Mouse (Mus musculus) embryonic facial prominence, embryonic 14.5 days (tissue): ENCODE measurements at regions not wholly inside any gene's neighbourhood (a gene's known extent, or its start where the extent isn't known, plus 50 kb on each side); places are given as distances from the start of the nearest gene placed in this dataset.

Experiments used
- ATAC-seq: fragments of 200-750 bp; cut with Nextera tagmentation; 2 replicates; pipeline ENCODE4 v1.8.0; 2017; ENCODE audit warnings: low read depth, moderate number of reproducible peaks, moderate TSS enrichment
- DNase-seq: peaks from one replicate; pipeline ENCODE4 v3.0.0-alpha.2; 2015; ENCODE audit warnings: low spot score
- H3K27ac ChIP-seq: fragments of 300-500 bp; sonication (generic); replicated peaks from 2 replicates; pipeline ENCODE4 v1.5.1; 2014; ENCODE audit warnings: low read depth, mild to moderate bottlenecking, low read length, moderate library complexity
- H3K27me3 ChIP-seq: fragments of 300-500 bp; sonication (generic); replicated peaks from 2 replicates; pipeline ENCODE4 v1.6.1; 2014; ENCODE audit warnings: low read length; ENCODE audit not compliant: control insufficient read depth, insufficient read depth
- H3K36me3 ChIP-seq: fragments of 300-500 bp; sonication (generic); 2 replicates; pipeline ENCODE4 v1.6.1; 2014; ENCODE audit warnings: low read length, mixed read lengths; ENCODE audit not compliant: control insufficient read depth, insufficient read depth
- H3K4me1 ChIP-seq: fragments of 300-500 bp; sonication (generic); 2 replicates; pipeline ENCODE4 v1.6.1; 2014; ENCODE audit warnings: antibody characterized with exemption, low read length; ENCODE audit not compliant: control insufficient read depth, insufficient read depth
- H3K4me2 ChIP-seq: fragments of 300-500 bp; sonication (generic); 2 replicates; pipeline ENCODE4 v1.6.1; 2014; ENCODE audit warnings: low read depth, mild to moderate bottlenecking, low read length, moderate library complexity, mixed read lengths
- H3K4me3 ChIP-seq: fragments of 300-500 bp; sonication (generic); 2 replicates; pipeline ENCODE4 v1.5.1; 2014; ENCODE audit warnings: low read depth, mild to moderate bottlenecking, low read length
- H3K9ac ChIP-seq: fragments of 300-500 bp; sonication (generic); 2 replicates; pipeline ENCODE4 v1.6.1; 2014; ENCODE audit warnings: low read depth, mild to moderate bottlenecking, low read length, moderate library complexity, mixed read lengths
- H3K9me3 ChIP-seq: fragments of 300-500 bp; sonication (generic); 2 replicates; pipeline ENCODE4 v1.6.1; 2016; ENCODE audit warnings: low read length; ENCODE audit not compliant: control insufficient read depth
- WGBS: fragments of 180-500 bp; shearing (Covaris S2); extraction: QIAGEN DNeasy Blood & Tissue Kit; methylation state at CpG from one replicate; pipeline ENCODE4 v1.1.7; 2014; 5-methylcytosine and 5-hydroxymethylcytosine counted together

- Histone ChIP-seq H3K36me3 (no peaks in the 10 kb centered on the region), H3K27me3 (no peaks in the 10 kb centered on the region), H3K4me1 (no peaks in the 10 kb centered on the region), H3K9me3 (no peaks in the 10 kb centered on the region), H3K4me2 (no peak overlapping the region), H3K4me3 (no peak overlapping the region), H3K27ac (no peak overlapping the region), H3K9ac (no peak overlapping the region)
- DNase-seq (no peak), ATAC-seq (no peak)
- 58% methylated on average over 1 of the region's 1 CpGs for WGBS
These were observed 53.8 kb upstream of the Tbx18 start for GRCm38 (mm10) chr9:87784872-87785271.

GRCm38 (mm10) chr9:87811746-87812145, 80.7 kb upstream of the Tbx18 start:
- WGBS, result 75% methylated on average over 2 of the region's 2 CpGs

DNA sequence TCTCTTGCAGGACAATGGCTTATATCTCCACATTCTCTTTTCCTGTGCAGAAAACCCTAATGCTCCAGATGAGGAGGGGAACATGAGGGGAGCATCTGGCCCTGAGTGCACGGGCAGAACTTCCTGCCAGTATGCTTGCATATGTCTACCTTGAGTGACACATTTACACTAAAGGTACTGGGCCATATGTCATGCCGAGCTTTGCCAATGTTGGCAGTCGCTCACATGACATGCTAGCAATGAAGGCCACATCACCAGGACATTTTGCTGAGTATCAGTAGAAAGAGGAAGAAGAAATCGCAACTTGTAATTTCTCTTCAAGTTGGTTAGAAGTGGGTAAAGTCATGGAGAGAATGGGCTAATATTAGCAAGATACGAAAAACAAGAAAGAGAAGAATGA, 91.2 kb upstream of the Tbx18 start:
- Histone ChIP-seq H3K4me2 (no peak overlapping the region), H3K27ac (no peak overlapping the region)
- 74% methylated on average over 5 of the region's 5 CpGs for whole genome bisulfite sequencing

More at GRCm38 (mm10) chr9:87811746-87812145, 80.7 kb upstream of the Tbx18 start:
- DNase-seq (peak; percentile 46), ATAC-seq (no peak)
- no peak overlapping the region for H3K4me3 ChIP-seq
- H3K9ac ChIP-seq, result no peak overlapping the region
- no peak overlapping the region for H3K4me2 ChIP-seq
- no peaks in the 10 kb centered on the region for H3K9me3 ChIP-seq
- no peak overlapping the region for H3K27ac ChIP-seq
- H3K4me1 ChIP-seq, result no peaks in the 10 kb centered on the region
- no peaks in the 10 kb centered on the region for H3K27me3 ChIP-seq
- H3K36me3 ChIP-seq, result no peaks in the 10 kb centered on the region

DNA sequence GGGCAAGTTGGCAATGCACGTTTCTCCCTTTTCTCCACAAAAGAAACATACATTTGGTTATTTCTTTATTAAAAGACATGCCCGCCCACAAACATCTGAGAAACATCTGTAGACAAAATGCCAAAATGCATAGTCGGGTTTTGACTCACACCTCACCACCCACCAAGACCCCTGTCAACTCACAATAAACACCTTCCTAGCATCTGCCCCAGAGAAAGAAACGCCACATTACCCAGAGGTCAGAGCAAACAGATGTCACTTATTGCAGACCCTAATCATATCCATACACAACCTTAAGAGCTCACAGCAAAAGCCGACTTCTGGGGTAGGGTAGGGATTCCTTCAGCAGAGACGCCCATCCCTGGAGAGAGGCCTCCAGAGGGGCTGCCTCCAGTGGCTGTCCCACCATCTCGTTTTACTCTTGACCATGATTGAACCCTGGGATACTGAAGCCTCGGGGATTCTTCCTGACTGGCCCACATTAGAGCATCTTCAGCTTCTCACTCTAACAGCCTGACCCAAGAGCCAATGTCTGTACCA, 93.7 kb upstream of the Tbx18 start:
- H3K36me3 ChIP-seq, result no peaks in the 10 kb centered on the region
- ATAC-seq, result no peak
- no peaks in the 10 kb centered on the region for H3K4me1 ChIP-seq
- DNase-seq, result peak; percentile 19
- H3K9ac ChIP-seq, result no peak overlapping the region
- no peak overlapping the region for H3K27ac ChIP-seq
- H3K27me3 ChIP-seq, result no peaks in the 10 kb centered on the region
- H3K4me3 ChIP-seq, result no peak overlapping the region
- WGBS, result 39% methylated on average over 8 of the region's 8 CpGs
- no peaks in the 10 kb centered on the region for H3K9me3 ChIP-seq
- no peak overlapping the region for H3K4me2 ChIP-seq

More for the DNA sequence above, 91.2 kb upstream of the Tbx18 start:
- no peak for DNase-seq
- no peak overlapping the region for H3K4me3 ChIP-seq
- no peak overlapping the region for H3K9ac ChIP-seq
- H3K27me3 ChIP-seq, result no peaks in the 10 kb centered on the region
- H3K9me3 ChIP-seq, result no peaks in the 10 kb centered on the region
- no peaks in the 10 kb centered on the region for H3K36me3 ChIP-seq
- ATAC-seq, result no peak
- no peaks in the 10 kb centered on the region for H3K4me1 ChIP-seq

DNA sequence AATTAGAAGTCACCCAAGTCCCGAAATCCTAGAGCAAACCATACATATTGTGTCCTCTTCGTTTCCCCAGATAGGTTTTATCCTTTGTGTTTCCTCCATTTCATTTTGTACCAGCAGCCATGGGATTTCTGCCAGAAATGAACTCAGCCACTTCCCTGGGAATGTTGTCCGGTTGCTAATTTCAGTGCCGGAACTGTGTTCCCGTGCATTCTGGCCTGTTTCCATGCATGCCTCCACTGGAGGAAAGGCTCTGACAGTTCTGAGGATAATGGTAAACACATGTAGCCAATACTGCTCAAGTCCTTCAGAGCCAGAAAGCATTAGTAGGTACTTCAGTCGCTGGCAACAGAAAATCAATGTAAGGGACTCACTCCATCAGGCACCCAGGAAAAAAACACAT, 112.8 kb upstream of the Tbx18 start:
- Histone ChIP-seq H3K4me2 (peak overlapping the region; percentile 27; the same call in 1 of the 2 replicates), H3K4me1 (peaks cover 4% of the 10 kb centered on the region; the same call in 1 of the 2 replicates), H3K9ac (no peak overlapping the region), H3K27ac (no peak overlapping the region), H3K36me3 (no peaks in the 10 kb centered on the region), H3K9me3 (no peaks in the 10 kb centered on the region), H3K4me3 (no peak overlapping the region), H3K27me3 (no peaks in the 10 kb centered on the region)
- ATAC-seq (0 out of 2 replicates have a peak, but pooled peaks have one; percentile 62), DNase-seq (peak; percentile 91)
- 33% methylated on average over 6 of the region's 6 CpGs for WGBS

- Histone ChIP-seq H3K4me1 (peaks cover 4% of the 10 kb centered on the region; the same call in 1 of the 2 replicates), H3K27ac (no peak overlapping the region), H3K4me2 (no peak overlapping the region), H3K4me3 (no peak overlapping the region), H3K9ac (no peak overlapping the region), H3K27me3 (no peaks in the 10 kb centered on the region), H3K36me3 (no peaks in the 10 kb centered on the region), H3K9me3 (no peaks in the 10 kb centered on the region)
- peak; percentile 28 for DNase-seq
- ATAC-seq, result no peak
- WGBS, result 63% methylated on average over 2 of the region's 2 CpGs
These were observed 113.4 kb upstream of the Tbx18 start for GRCm38 (mm10) chr9:87844453-87844852.

DNA sequence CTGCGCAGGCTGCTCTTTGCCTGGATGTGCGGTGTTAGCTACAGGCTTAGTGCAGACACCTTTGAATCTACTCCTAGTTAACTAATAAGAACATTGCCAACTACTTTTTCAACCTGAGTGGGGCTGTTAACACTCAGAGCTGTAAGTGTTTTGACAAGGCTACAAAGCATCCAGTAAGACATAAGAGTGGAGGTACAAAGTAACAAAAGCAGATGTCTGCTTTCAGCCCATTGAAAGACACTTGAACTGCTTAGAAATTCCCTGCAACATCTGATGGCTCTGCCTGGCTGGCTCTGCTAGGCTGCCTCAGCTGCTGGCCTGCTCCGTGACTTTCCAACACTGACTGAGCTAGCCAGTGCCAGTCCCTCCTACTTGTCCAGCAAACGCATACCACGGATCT, 117.8 kb upstream of the Tbx18 start:
- no peak overlapping the region for H3K9ac ChIP-seq
- no peak overlapping the region for H3K4me2 ChIP-seq
- H3K9me3 ChIP-seq, result no peaks in the 10 kb centered on the region
- peaks cover under 1% of the 10 kb centered on the region; the same call in 1 of the 2 replicates for H3K4me1 ChIP-seq
- H3K27me3 ChIP-seq, result no peaks in the 10 kb centered on the region
- WGBS, result 62% methylated on average over 5 of the region's 5 CpGs
- H3K36me3 ChIP-seq, result no peaks in the 10 kb centered on the region
- H3K4me3 ChIP-seq, result no peak overlapping the region
- DNase-seq (no peak), ATAC-seq (no peak)
- no peak overlapping the region for H3K27ac ChIP-seq

DNA sequence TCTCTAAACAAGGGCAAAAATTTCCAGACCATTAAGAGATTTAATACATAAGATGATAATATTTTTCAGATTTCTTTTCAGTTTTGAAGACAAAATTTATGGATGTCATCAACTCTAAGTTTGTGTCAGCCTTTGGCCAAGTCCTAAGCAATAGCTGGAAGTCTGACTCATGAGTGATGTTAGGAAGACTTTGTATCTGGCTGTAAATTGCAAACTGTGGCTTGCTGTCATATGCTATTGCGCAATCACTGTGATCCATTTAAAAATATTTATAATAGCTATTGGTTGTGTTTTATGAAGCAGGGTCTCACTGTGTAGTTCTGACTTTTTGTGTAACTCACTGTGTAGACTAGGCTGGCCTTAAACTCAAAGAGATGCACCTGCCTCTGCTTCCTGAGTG, 119.1 kb upstream of the Tbx18 start:
- 100% methylated on average over 1 of the region's 1 CpGs for WGBS
- Histone ChIP-seq H3K4me1 (no peaks in the 10 kb centered on the region; the same call in none of the 2 replicates), H3K4me2 (no peak overlapping the region), H3K4me3 (no peak overlapping the region), H3K9ac (no peak overlapping the region), H3K27ac (no peak overlapping the region), H3K36me3 (no peaks in the 10 kb centered on the region), H3K9me3 (no peaks in the 10 kb centered on the region), H3K27me3 (no peaks in the 10 kb centered on the region)
- ATAC-seq, result no peak
- DNase-seq, result no peak

GRCm38 (mm10) chr9:87861588-87861987, 130.5 kb upstream of the Tbx18 start:
- H3K4me3 ChIP-seq, result no peak overlapping the region

More at GRCm38 (mm10) chr9:87861588-87861987, 130.5 kb upstream of the Tbx18 start:
- Histone ChIP-seq H3K27ac (no peak overlapping the region), H3K4me2 (no peak overlapping the region), H3K4me1 (no peaks in the 10 kb centered on the region), H3K9me3 (peaks cover 6% of the 10 kb centered on the region; the same call in 1 of the 2 replicates), H3K36me3 (no peaks in the 10 kb centered on the region), H3K27me3 (no peaks in the 10 kb centered on the region), H3K9ac (no peak overlapping the region)
- DNase-seq (no peak), ATAC-seq (no peak)
- WGBS, result 74% methylated on average over 1 of the region's 1 CpGs
